Mouse (Mus musculus) right cerebral cortex, adult 2 months (tissue): ENCODE measurements around the gene Gas6.

ENCODE experiments used
- DNase-seq, 2 experiments: peaks; one replicate each; pipeline ENCODE4 v3.0.0; 2021 to 2022; ENCODE audit warnings: low spot score in 2 of 2

The Gas6 gene

DNA sequence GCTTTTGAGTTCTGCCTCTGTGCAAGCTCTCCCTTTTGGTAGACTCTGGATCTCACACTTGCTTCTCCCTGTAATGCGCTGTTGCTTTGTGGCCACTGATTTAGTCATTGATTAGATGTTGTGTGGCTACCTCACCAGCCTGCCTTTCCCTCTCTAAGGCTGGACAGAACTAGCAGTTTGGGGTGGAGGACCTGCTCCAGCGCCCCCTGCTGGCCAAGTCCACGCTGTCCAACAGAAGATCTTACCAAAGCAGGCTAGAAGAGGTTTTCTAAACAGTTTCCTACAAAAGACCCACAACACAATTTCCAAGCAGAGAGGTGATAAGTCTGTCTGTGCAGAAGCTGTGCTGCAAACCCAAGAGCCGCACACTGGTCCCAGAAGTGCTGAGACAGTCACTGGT, 32.4 kb downstream of the Gas6 start:
- peak; percentile 80 to 82 for DNase-seq

- DNase-seq: no peak
These were observed 33.1 kb downstream of the Gas6 start for GRCm38 (mm10) chr8:13461085-13461765.

DNA sequence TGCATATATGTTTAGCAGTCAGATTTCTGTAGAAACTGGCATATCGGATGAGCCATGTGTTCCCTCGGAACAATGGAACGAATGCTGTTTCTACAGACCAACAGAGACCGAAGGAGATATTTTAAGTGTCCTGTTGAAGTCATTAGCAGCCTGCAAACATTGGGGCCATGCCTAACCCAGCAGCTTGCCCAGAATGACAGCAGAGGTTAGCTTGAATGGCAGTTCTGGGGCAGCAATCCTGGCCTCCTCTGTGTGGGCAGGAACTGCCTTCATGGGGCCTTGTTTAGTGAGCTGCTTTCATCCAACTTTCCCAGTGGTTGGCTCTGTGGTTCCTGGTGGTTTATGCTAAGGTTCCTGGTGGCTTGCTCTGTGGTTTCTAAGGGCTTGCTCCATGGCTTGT, 34.9 kb downstream of the Gas6 start:
- no peak for DNase-seq

- peak; percentile 43 to 71 for DNase-seq
These were observed 39.0 kb downstream of the Gas6 start for GRCm38 (mm10) chr8:13455295-13455694.

- no peak for DNase-seq
These were observed 39.8 kb downstream of the Gas6 start for GRCm38 (mm10) chr8:13454341-13455113.

GRCm38 (mm10) chr8:13451747-13452277, 42.5 kb downstream of the Gas6 start:
- no peak for DNase-seq

GRCm38 (mm10) chr8:13448145-13448544, 46.1 kb downstream of the Gas6 start:
- no peak for DNase-seq

DNA sequence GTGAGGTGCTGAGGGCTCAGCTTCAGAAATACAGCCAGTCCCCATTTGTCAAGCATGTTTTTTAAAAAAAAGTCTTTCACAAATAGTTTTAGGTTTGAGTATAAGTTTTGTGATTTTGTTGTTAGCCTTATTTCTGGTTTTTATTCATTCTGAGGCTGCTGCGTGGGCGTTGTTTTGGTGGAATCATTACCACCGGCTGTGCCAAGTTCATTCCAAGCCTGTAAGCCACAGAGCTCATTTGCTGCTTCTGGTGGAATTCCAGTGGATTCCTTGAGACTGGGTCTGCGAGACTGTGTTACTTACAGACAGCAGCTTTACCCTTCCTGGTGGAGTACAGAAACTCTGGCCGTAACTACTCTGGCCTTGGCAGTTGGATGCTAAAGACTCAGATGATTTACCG, 47.8 kb downstream of the Gas6 start:
- no peak for DNase-seq

GRCm38 (mm10) chr8:13442152-13442551, 52.1 kb downstream of the Gas6 start:
- DNase-seq: no peak

- no peak for DNase-seq
These were observed 56.8 kb downstream of the Gas6 start for GRCm38 (mm10) chr8:13437531-13437930.

DNA sequence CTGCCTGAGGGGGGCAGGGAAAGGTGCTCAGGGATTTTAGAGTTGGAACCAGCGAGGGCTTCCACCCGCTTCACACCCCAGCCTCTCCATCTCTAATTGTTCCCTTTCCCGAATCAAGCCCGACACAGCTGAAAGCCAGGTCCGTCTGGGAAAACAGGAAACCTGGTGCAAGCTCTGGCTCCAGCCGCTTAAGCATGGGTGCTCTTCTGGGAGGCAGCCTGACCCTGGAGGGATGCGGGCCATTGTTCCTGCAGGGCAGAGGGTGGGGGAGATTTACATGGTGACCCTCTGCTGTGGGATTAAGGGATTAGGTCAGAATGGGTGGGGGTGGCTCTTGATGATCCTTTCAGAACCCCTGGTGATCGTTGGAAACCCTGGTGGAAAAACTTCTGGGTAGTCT, 58.2 kb downstream of the Gas6 start:
- DNase-seq: no peak

- DNase-seq: no peak
These were observed 59.4 kb downstream of the Gas6 start, which contains the start of gene Tmem255b for GRCm38 (mm10) chr8:13434889-13435288. Gene Tmem255b (plus strand): TSS chr8:13435189.

- DNase-seq: no peak
These were observed 61.2 kb downstream of the Gas6 start for GRCm38 (mm10) chr8:13433130-13433529.

- no peak for DNase-seq
These were observed 63.4 kb downstream of the Gas6 start for GRCm38 (mm10) chr8:13430866-13431265.

GRCm38 (mm10) chr8:13430412-13430811, 63.9 kb downstream of the Gas6 start:
- no peak for DNase-seq

GRCm38 (mm10) chr8:13428156-13428555, 66.1 kb downstream of the Gas6 start:
- no peak for DNase-seq

GRCm38 (mm10) chr8:13427351-13427750, 66.9 kb downstream of the Gas6 start:
- DNase-seq: no peak

DNA sequence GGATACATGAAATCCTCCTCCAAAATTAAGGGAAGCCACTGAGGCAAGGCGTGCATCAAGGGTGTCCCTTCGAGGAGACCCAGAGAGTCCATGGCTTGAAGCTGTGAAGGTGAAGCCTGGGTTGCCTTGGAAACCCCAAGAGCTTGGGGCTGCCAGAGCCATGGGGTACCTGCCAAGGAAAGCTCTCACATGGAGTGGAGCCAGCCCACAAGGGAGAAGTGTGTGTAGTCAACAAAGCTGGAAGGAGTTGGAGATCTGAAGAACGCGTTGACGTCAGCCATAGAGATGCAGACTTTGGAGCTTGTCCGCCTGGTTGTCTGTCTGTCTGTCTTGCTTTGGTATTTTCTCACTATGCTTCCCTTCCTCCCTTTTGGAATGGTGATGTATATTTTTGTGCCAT, 73.3 kb downstream of the Gas6 start:
- peak in 1 of 2 experiments; percentile 10 for DNase-seq

DNA sequence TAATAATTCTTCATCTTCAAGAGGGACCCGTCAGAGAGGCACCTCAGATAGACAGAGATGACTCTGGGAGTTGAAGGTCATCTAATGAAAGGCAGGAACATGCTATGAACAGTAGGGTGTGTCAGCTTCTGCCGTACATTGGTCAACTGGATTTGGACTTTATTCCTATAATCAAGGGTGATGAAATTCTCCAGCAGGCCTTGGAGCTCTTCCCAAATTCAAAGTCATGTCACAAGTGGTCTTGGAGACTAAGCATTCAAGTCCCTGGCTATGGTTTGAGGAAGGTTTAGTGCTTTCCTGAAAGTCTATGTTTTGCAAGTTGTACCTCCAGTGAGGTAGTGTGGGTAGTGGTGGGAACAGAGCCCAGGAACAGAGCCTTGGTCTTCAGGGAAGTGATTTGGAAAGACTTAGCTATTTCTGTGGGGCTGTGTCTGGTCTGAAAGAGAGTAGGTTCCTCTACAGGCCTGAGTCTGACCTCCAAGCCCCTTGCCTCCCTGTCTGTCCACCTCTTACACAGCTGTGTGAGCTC, 75.1 kb downstream of the Gas6 start:
- DNase-seq: peak in 1 of 2 experiments; percentile 9

- DNase-seq: peak in 1 of 2 experiments; percentile 20
These were observed 78.4 kb downstream of the Gas6 start for GRCm38 (mm10) chr8:13415879-13416278.
